Mouse (Mus musculus) bone marrow macrophage, adult 2 months (primary cell): ENCODE measurements at regions not wholly inside any gene's neighbourhood (a gene's known extent, or its start where the extent isn't known, plus 50 kb on each side); places are given as distances from the start of the nearest gene placed in this dataset.

Source experiments
- CTCF ChIP-seq: IDR thresholded peaks from 2 replicates; pipeline ENCODE4 v1.5.1; 2012; ENCODE audit warnings: low read depth, mild to moderate bottlenecking, low read length, moderate library complexity
- POLR2A ChIP-seq: IDR thresholded peaks from 2 replicates; pipeline ENCODE4 v1.6.1; 2012; ENCODE audit warnings: mild to moderate bottlenecking, low read depth, low read length, borderline replicate concordance

DNA sequence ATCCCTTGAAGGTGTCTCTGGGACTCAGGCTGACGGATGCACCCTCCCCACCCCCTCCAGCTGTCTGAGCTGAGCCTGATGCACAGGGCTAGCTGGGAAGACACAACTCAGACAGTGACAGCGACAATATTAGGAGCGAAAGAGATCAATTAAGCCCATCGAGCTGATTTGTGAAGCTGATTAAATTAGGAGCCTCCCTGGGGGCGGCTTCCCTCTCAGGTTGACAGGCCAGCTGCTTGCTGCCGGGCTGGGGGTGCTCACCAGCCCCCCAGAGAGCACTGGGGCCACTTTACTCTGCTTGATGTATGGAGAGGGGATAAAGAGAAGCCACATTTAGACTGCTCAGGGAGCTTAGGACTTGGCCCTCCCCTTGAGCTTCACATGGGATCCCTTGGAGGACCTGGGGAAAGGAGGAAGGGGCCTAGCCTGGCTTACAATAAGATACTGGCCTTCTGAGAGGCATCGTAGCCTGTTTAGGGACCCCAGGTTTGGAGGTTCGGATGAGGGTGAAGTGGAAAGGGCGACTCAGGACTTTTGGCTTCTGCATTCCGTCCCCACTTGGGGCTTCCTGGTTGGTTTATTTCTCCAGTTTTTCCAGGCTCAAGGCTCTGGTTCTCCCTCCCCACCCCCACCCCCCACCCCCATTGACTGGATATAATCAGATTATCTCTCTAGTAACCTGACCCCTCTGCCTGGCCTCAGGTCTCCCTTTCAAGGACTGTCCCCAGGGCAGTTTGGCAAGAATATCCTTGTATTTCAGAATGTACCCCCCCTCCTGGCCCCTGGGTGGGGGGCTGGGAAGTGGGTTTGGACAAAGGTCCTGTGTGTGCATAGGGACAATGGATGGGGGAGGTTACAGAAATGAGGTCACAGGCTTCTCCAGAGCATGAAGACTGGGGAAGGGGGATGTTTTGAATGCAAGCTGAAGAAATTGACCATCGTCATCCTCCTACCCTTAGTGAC, 283.4 kb downstream of the Rps24 start:
- TF ChIP-seq POLR2A = no peak
- no peak for TF ChIP-seq CTCF
